ENCODE assay signal across 9 mouse cellular contexts in the genomic region with DNA sequence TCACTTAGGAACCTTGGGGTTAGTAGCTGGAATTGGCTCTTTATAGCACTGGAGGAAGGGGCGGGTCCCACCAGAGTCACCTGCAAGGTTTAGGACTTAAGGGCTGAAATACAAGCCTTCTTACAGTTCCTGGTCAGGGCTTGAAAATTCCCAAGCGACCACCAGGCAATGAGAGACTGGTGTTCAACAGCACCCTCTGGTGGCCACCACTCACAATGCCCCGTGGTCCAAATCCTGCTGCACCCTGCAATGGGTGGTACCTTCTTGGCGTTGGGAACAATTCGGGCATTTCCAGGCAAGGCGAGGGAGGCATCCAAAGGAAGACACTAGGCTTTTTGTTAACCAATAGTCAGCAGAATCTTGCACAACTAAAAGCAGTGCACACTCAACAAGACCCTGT. TPM values are rescaled to one million over a fixed set of nuclear protein-coding genes. Genes with fewer than 3 reads are reported as not detected.
DNase-seq lines count a peak whose midpoint lies in the region; ATAC-seq and TF ChIP-seq lines count a peak whose summit lies in the region.
"Had no signal": no experiment of that assay in that cellular context is flagged by ENCODE, and none has a peak within 500 bp of the region (broad histone marks: within the 10 kb centered on the region; RNA-seq: fewer than 3 reads in every experiment).

No protein-coding gene starts in this region.

- no peak overlapping the region for H3K27ac ChIP-seq in bone marrow, adult 2 months (ENCODE audit: control insufficient read depth, insufficient read depth, low read depth, low read length, poor library complexity)
- H3K27ac ChIP-seq in hindbrain, embryonic 12.5 days, result no peak overlapping the region
- H3K27ac ChIP-seq: neural tube, embryonic 12.5 days had no signal

- H3K4me2 ChIP-seq in hindbrain, embryonic 12.5 days (replicated peaks), result no peak overlapping the region
- H3K4me2 ChIP-seq: neural tube, embryonic 12.5 days had no signal

- 48% methylated on average over 6 of the region's 6 CpGs for WGBS in bone marrow, adult 2 months
- 51% methylated on average over 6 of the region's 6 CpGs for WGBS in lung, adult 2 months
- 62% methylated on average over 6 of the region's 6 CpGs for WGBS in hindbrain, embryonic 12.5 days

- ATAC-seq in hindbrain, embryonic 12.5 days (ENCODE audit: low FRiP score), result no peak

- peaks cover 25% of the 10 kb centered on the region for H3K36me3 ChIP-seq in hindbrain, embryonic 12.5 days

- no peak for TF ChIP-seq POLR2A in bone marrow, adult 2 months (IDR thresholded peaks at IDR 0.05; ENCODE audit: borderline replicate concordance, control insufficient read depth, low read depth, low read length)
- TF ChIP-seq POLR2A in lung, adult 2 months (IDR thresholded peaks at IDR 0.05; ENCODE audit: borderline replicate concordance, extremely low read depth, low read depth, low read length), result no peak

- intact Hi-C loops in left cerebral cortex, postnatal 14 days (cut with DNase I), result no loop called here
- intact Hi-C loops in left cerebral cortex, postnatal 36 days (cut with DNase I), result no loop called here

- TF ChIP-seq CTCF in bone marrow, adult 2 months (IDR thresholded peaks at IDR 0.05; ENCODE audit: control insufficient read depth, insufficient read depth, low read length), result peak; percentile 86
- TF ChIP-seq CTCF in lung, adult 2 months (IDR thresholded peaks at IDR 0.05; ENCODE audit: insufficient read depth, low read length), result peak; percentile 85

- peak; percentile 62 to 74 for DNase-seq in cerebellum, postnatal 14 days
- no peak for DNase-seq in cerebellum, adult 8-10 months
- DNase-seq in left cerebral cortex, postnatal 14 days (ENCODE audit: low spot score in 2 of 2), result peak; percentile 45
- DNase-seq in left cerebral cortex, postnatal 36 days (ENCODE audit: low spot score in 2 of 2), result no peak
- DNase-seq in lung, adult 2 months, result peak; percentile 51
- peak; percentile 67 for DNase-seq in testis, postnatal 10 days (ENCODE audit: low spot score)

- H3K9ac ChIP-seq in hindbrain, embryonic 12.5 days, result no peak overlapping the region
- H3K9ac ChIP-seq: neural tube, embryonic 12.5 days had no signal

- H3K9me3 ChIP-seq in hindbrain, embryonic 12.5 days (replicated peaks), result no peaks in the 10 kb centered on the region
- H3K9me3 ChIP-seq: neural tube, embryonic 12.5 days had no signal

- no peak overlapping the region for H3K4me3 ChIP-seq in bone marrow, adult 2 months (replicated peaks; ENCODE audit: control insufficient read depth, low read depth, low read length)
- H3K4me3 ChIP-seq in lung, adult 2 months (replicated peaks; ENCODE audit: extremely low read depth, low read depth, low read length), result no peak overlapping the region
- no peak overlapping the region for H3K4me3 ChIP-seq in hindbrain, embryonic 12.5 days
- H3K4me3 ChIP-seq: neural tube, embryonic 12.5 days had no signal

- H3K27me3 ChIP-seq in hindbrain, embryonic 12.5 days, result no peaks in the 10 kb centered on the region
- H3K27me3 ChIP-seq: neural tube, embryonic 12.5 days had no signal

- H3K4me1 ChIP-seq in bone marrow, adult 2 months (ENCODE audit: control insufficient read depth, insufficient read depth, low read length), result no peaks in the 10 kb centered on the region
- no peaks in the 10 kb centered on the region for H3K4me1 ChIP-seq in lung, adult 2 months (ENCODE audit: control insufficient read depth, insufficient read depth, low read length)
- peaks cover 6% of the 10 kb centered on the region; the same call in 1 of the 2 replicates for H3K4me1 ChIP-seq in hindbrain, embryonic 12.5 days
- H3K4me1 ChIP-seq: neural tube, embryonic 12.5 days had no signal

RNA-seq across cellular contexts. Expression of a gene that starts 30.4 kb away (rescaled TPM):
- 10 to 100 TPM; 10.3 to 12.6 TPM for total RNA-seq in left cerebral cortex, postnatal 14 days (2021)
- 10 to 100 TPM in 1 of 2 experiments, 1 to 10 TPM in 1; 9.1 to 11.4 TPM for total RNA-seq in left cerebral cortex, postnatal 36 days (2021)
- 2.6 and 6.7 TPM in 2 replicates for polyA plus RNA-seq in bone marrow, adult 2 months (2011; ENCODE audit: insufficient read depth, insufficient read length, low replicate concordance, missing spikeins)
- 20.4 and 25.3 TPM in 2 replicates for polyA plus RNA-seq in lung, adult 2 months (2012; rRNA removed)
- polyA plus RNA-seq in hindbrain, embryonic 12.5 days (2016; fragmentation: Nextera tagmentation; extraction: Ambion mirVana), result 48.1 and 50.5 TPM in 2 replicates

RNA-seq across cellular contexts. Expression of a gene that starts 41.8 kb away (rescaled TPM):
- 10 to 100 TPM; 20.3 to 20.4 TPM for total RNA-seq in left cerebral cortex, postnatal 14 days (2021)
- 10 to 100 TPM; 22.0 to 22.5 TPM for total RNA-seq in left cerebral cortex, postnatal 36 days (2021)
- 17.1 and 36.8 TPM in 2 replicates for polyA plus RNA-seq in bone marrow, adult 2 months (2011; ENCODE audit: insufficient read depth, insufficient read length, low replicate concordance, missing spikeins)
- polyA plus RNA-seq in lung, adult 2 months (2012; rRNA removed), result 58.8 and 106 TPM in 2 replicates
- 11.4 and 12.1 TPM in 2 replicates for polyA plus RNA-seq in hindbrain, embryonic 12.5 days (2016; fragmentation: Nextera tagmentation; extraction: Ambion mirVana)

Comparison
In these comparisons a context has a peak if more than half of its experiments do, and no peak if none do; other contexts are left out.
1. DNase-seq: peak in cerebellum, postnatal 14 days (2 of 2), left cerebral cortex, postnatal 14 days (2 of 2), lung, adult 2 months (single experiment) and testis, postnatal 10 days (single experiment); none in cerebellum, adult 8-10 months (single experiment) and left cerebral cortex, postnatal 36 days (0 of 2).